Mouse (Mus musculus): ENCODE measurements around the gene Zfp811. TPM values are rescaled to one million over a fixed set of nuclear protein-coding genes. Genes with fewer than 3 reads are reported as not detected.

Zfp811 gene
- 3.8 TPM in 2 replicates for polyA plus RNA-seq (2021; fragmentation: Nextera tagmentation)
- long read RNA-seq, experiment 1, transcript Zfp811-202 (4 exons, 3,536 nt) = major isoform, 7 of 53 reads
- long read RNA-seq, experiment 1, partial matches to known transcripts = 1 of 53 reads
- long read RNA-seq, experiment 1, other reads (novel, unspliced or antisense) = 44 of 53 reads
- long read RNA-seq, experiment 2, partial matches to known transcripts = 0 of 4 reads
- long read RNA-seq, experiment 2, other reads (novel, unspliced or antisense) = 1 of 4 reads

DNA sequence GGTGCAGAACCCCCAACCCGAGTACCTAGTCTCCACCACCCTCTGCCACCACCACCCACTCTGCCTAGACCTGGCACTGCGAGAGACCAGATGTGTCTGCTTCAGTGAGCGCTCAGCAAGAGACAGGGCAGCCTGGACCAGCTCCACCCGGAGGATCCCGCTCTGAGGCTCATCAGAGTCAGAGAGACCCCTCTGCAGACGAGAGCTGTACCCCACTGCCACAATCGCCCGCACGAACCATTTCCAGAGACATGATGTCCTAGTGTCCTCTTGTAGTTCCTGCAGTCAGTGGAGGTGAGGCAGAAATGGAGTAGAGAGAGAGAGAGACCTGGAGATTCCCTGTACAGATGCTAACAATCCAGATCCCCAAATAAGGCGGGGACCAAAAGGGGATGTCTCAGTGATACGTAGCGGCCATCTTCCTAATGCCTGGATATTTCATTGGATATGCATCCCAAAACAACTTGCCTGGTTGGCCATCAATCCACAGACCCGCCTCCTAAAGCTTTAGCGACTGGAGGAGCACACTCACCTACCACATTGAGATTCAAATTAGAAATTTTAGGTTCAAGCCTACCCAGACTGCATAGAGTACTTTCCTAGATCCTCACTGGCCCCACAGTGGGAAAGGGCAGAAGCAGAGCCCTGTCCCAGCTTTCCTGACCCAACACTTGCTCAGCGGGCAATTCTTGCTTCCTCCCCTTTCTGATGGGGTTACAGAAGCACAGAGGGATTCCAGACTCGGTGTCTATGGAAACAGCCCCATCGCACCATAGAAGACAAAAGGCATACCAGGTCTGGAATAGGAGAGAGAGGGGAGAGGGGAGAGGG, at the start of gene Zfp811:
TSS of gene Zfp811 (minus strand) at position 388 of the 831 bp plus-strand sequence.

GRCm38 (mm10) chr17:32829540-32830417, 20.0 kb upstream of the Zfp811 start, which contains the start of gene Zfp799:
Gene Zfp799 (minus strand): TSS chr17:32830261.

DNA sequence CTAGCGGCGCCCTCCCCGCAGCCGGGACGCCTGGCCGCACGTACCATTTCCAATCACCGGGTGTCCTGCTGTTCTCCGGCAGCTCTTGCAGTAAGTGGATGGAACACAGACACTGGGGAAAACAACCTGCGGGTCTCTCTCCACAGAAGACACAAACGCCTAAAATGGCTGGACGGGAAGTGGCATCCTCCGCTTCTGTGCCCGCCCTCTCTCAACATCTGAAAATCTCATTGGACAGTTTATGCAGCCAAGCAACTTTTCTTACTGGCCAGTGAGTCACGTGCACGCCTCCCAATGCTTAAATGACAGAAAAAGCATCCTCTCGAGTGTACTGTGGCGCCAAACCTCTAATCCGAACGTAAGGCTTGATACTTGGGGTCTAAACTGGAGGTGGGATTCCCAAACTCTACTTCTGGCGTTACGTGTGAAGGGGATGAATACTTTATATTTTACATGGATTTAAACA, 21.6 kb downstream of the Zfp811 start, which contains the start of gene Zfp871:
TSS of gene Zfp871 (minus strand) at position 194 of the 466 bp plus-strand sequence.

Other genes with a start within 250 kb of the Zfp811 start
- not detected in 2 replicates for gene Cyp4f37, start 188.6 kb downstream of the Zfp811 start, polyA plus RNA-seq (2021; fragmentation: Nextera tagmentation)
- gene Cyp4f40, start 151.0 kb downstream of the Zfp811 start, polyA plus RNA-seq (2021; fragmentation: Nextera tagmentation) = not detected in 2 replicates
- 13.9 and 19.8 TPM in 2 replicates for gene Cyp4f15, start 124.3 kb downstream of the Zfp811 start, polyA plus RNA-seq (2021; fragmentation: Nextera tagmentation)
- gene Zfp871, start 21.6 kb downstream of the Zfp811 start, polyA plus RNA-seq (2021; fragmentation: Nextera tagmentation) = 7.2 and 10.7 TPM in 2 replicates
- 9.2 and 9.3 TPM in 2 replicates for gene Zfp799, start 20.3 kb upstream of the Zfp811 start, polyA plus RNA-seq (2021; fragmentation: Nextera tagmentation)
- gene Zfp870, start 81.7 kb upstream of the Zfp811 start, polyA plus RNA-seq (2021; fragmentation: Nextera tagmentation) = 3.2 and 4.0 TPM in 2 replicates
- 8.7 and 9.4 TPM in 2 replicates for gene Cyp4f14, start 107.4 kb upstream of the Zfp811 start, polyA plus RNA-seq (2021; fragmentation: Nextera tagmentation)
- 6.8 and 9.1 TPM in 2 replicates for gene Cyp4f13, start 137.5 kb upstream of the Zfp811 start, polyA plus RNA-seq (2021; fragmentation: Nextera tagmentation)
- 3.0 and 3.5 TPM in 2 replicates for gene Zfp472, start 155.9 kb upstream of the Zfp811 start, polyA plus RNA-seq (2021; fragmentation: Nextera tagmentation)
- gene Zfp952, start 183.2 kb upstream of the Zfp811 start, polyA plus RNA-seq (2021; fragmentation: Nextera tagmentation) = 9.2 and 10.8 TPM in 2 replicates
- 8.8 and 12.4 TPM in 2 replicates for gene Zfp763, start 223.5 kb upstream of the Zfp811 start, polyA plus RNA-seq (2021; fragmentation: Nextera tagmentation)

Measured in left cerebral cortex, adult 6 months (tissue).